Mouse (Mus musculus): ENCODE results near the gene Zmat5.
"Not testable (repeated sequence)": the region's sequence is repeated elsewhere in the genome, so short reads cannot be mapped to it uniquely, and the experiment has no call there.

The Zmat5 gene

DNA sequence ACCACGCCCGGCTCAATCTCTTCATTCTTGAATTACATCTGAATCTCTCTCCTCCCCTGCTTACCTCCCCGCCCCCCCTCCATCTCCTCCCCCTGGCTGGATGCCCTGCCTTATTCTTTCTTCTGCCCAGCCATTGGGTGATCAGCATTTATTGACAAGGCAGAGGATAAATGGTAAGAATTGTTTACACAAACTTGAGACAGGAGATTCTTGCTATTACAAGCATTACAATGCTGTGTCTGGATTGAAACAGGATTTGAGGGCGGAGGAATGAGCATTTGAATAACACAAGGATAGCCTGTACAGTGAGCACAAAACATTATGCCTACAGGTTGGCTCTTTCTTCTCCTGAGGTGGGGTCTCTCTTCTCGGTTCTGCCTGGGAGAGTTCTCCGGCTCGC is 14.1 kb upstream of the Zmat5 start:
- no peak for DNase-seq (ENCODE audit: low spot score)

DNA sequence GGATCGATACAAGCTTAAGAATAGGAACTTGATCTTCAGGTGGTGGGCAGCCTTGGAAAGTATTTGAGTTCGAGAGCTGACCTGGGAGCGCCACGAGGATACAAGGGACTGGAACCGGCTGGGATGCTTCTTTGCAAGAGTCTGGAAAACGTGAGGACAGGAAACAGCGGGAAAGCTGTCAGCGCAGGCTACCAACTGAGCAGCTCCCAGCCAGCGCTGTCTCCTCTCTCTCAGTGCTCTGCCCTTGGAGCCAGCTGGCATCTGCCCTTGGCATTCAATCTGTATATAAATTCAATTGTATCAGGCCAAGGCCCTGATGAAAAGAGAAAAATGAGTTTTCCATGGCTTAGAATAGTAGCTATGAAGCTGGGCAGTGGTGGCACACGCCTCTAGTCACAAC is 13.3 kb upstream of the Zmat5 start:
- DNase-seq (ENCODE audit: low spot score) = no peak

DNA sequence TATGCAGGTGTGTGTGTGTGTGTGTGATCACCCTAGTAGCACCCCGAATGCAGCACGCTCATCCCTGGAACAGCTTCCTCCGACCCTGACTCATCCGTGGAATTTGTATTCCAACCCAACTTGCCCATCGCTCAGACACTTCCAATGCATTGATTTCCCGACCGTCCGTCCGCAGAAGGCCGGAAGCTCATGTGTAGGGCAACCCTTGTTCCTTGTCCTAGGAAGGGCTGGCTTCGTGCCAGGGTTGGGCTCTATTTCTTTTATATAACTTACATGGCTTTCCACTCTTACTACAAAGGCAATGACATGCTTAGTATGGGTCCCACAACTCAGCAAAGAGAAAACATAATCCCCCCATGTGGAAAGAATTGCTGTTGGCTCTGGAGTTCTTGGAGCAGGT is 12.3 kb upstream of the Zmat5 start:
- no peak for DNase-seq (ENCODE audit: low spot score)

DNA sequence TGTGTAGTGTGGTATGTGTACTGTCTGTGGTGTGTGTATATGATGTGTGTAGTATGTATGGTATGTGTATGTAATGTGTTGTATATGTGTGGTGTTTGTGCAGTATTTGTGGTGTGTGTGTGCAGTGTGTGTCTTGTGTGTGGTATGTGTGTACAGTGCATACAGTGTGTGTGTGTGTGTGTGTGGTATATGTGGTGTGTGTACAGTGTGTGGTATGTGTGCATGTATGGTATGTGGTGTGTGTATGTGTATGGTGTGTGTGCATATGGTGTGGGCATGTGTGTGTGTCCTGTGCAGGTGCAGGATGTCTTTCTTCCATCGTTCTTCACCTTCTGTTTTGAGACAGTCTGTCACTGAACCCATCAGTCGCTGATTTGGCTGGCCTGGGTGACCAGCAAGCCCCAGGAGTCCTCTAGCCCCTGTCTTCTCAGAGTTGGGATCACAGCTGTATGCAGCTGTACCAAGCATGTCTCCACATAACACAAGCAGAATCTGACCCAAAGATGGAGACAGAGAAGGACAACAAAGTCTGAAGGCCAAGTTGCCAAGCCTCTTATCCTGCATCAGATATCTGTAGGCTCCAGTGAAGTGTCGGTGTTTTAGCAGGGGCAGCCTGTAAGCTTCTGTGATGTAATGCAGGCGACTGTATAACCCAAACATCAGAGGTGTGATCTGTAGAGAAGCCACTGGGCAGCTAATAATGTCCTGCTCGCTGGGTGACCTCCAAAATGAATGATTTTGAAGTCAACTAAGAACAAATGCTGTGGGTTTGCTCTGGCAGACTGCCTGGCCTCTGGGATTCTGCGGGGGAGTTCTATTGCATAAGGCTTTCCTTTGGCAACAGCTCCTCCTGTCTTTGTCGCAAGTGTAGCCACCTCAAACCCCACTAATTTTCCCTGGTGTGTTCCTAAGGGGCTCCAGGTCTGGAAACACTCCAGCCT is 7.2 kb upstream of the Zmat5 start:
- no peak for DNase-seq (ENCODE audit: low spot score)

DNA sequence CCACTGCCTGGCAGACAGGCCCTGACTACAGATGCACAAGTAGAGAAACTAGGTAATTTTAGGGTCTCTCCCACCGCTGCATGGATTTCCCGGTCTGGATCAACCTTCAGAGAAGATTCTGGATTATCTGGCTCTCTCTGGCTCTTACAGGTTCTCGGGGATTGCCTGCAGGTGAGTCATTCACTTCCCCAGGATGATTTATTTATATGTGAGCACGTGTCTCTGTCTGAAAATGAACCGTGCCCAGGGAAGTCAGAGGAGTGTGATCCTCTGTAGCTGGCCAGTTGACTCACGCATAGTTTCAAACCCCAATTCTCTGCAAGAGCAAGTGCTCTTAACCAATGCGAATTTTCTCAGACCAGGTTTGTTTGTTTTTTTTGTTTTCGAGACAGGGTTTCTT is 3.8 kb upstream of the Zmat5 start:
- no peak for DNase-seq (ENCODE audit: low spot score)

DNA sequence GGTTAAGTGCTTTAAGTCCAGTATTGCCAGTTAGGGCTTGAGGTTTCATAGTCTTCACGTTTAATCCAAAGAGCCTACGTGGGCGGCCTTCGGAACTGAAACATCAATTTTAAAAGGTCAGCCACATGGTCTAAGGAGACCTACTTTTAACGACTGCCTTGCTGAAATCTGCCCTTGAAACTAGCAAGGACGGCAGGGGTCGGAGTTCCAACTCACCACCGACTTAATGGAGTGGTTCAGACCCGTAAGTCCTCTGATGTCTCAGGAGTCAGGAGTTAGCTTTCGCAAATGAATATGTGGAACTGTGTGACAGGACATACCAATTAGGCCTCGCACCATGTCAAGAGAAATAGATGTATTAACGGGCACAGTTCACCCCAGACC is 798 bp upstream of the Zmat5 start:
- no peak for DNase-seq (ENCODE audit: low spot score)

DNA sequence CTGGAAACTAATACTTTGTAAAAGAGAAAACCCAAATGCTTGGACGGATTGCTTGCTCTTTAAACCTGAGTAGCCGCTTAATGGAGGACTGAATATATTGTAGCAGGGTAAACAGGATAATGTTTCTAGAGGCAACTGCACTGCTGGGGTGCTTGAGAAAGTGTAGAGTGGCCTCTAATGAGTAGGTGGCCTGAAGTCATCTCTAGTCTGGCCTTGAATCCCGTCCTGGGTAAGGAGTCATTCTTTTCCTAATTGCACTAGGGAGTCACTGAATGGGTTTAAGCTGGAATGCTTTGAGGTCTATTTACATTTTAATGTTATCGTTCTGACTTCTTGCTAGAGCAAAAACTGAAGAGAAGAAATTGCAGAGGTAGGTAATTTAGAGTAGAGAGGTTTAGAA is 700 bp downstream of the Zmat5 start:
- DNase-seq (ENCODE audit: low spot score) = no peak

DNA sequence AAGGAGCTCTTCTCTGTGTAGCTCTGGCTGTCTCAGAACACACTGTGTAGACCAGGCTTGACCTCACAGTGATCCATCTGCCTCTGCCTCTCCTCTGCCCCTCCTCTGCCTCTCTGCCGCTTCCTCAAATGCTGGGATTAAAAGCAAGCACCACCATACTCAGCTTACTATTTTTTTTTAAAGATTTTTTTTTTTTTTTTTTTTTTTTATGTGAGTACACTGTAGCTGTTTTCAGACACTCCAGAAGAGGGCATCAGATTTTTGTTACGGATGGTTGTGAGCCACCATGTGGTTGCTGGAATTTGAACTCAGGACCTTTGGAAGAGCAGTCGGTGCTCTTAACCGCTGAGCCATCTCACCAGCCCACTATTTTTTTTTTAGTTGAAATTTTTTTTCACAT is 5.7 kb downstream of the Zmat5 start:
- DNase-seq (ENCODE audit: low spot score) = not testable (repeated sequence)

DNA sequence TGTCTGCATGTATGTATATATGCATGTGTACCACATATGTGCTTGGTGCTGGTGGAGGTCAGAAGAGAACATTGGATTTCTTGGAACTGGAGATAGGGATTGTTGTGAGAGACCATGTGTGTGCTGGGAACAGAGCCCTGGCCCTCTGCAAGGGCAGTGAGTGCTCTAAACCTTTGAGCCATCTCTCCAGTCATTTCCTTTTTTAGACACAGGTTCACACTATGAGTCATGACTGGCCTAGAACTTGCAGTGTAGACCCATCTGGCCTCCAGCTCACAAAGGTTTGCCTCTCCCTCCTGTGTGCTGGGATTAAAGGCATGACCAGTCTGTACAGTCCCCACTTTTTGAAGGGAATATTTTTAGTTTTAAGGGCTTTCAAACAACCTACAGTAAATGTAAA is 8.3 kb downstream of the Zmat5 start:
- no peak for DNase-seq (ENCODE audit: low spot score)

DNA sequence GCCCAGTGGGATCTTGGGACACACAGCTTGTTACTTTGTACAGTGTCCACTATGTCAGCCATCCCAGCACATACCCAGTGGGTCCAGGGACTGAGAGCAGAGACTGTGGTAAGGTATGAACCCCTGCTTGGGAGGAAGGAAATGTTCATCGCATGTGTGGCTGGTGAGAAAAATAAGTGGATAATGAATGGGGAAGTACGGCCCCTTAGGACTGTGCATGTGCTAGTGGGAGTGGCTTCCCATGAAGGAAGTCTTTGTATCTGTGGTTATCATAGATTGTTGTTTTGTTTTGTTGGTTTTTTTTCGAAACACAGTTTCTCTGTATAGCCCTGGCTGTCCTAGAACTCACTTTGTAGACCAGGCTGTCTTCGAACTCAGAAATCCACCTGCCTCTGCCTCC is 10.2 kb downstream of the Zmat5 start:
- no peak for DNase-seq (ENCODE audit: low spot score)

DNA sequence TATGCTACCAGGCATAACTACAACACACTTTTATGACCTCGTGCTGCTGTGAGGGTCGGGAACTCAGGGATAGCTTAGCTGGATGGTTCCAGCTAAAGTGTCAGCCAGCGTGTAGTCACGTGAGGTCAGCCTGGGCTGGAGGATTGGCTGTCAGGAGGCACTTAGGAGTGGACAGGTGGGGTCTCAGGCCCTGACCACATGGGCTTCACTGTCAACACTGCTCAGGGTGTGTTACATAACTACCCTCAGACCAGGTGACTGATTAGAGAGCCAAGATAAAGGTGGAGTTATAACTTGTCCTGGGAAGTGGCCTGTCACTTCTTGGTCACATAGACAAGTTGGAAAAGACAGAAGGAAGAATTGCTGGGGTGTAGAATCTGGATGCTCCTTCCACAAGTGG is 11.1 kb downstream of the Zmat5 start:
- no peak for DNase-seq (ENCODE audit: low spot score)

DNA sequence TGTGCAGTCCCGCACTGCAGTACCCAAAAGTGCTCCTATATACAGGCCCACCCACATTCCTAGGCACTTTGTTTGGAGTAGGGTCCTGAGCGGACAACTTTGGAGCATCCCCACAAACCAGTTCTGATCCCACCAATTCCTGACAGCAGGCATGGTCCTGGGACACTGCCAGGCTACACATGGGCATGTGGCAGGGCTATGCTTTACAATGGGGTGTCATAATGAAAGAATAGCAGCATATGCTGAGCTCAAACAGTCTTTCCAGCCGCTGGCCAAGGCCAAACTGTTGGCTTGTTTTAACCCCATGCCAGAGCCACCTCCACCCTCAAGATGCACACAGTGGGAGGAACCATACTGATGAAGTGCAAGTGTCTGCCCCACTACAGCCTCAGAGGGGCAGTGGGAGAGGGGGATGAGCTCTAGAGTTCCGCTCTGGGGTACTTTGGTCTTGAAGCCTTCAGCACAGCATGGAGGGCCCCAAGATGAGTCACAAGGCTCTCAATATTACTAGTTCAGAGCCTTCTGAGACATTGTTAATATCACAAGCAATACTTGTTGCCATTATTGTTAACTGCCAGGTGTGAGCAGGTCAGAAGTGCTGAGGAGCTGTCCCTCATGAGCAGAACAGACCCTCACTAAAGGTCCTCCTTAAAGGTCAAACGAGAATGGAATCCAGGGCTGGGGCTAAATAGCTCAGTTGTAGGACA is 12.2 kb downstream of the Zmat5 start:
- DNase-seq (ENCODE audit: low spot score) = no peak

DNA sequence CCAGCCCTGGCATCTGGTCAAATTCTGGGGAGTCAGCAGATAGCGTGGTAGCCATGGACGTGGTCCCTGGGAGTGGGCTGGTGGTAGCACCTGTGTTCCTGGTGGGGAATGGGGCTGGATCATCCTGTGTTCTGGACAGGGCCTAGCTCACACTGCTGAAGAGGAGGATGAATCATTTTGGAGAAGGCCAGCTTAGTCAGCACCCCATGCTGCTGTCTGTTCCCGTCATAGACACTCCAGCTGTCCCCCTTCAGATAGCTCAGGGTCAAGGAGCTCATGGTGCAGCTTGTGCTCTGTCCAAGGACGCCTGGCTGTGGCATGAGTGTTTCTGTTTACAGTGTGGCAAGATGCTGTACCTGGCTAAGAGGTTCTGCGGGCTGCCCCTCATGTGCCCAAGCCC is 14.1 kb downstream of the Zmat5 start:
- DNase-seq (ENCODE audit: low spot score) = no peak

DNA sequence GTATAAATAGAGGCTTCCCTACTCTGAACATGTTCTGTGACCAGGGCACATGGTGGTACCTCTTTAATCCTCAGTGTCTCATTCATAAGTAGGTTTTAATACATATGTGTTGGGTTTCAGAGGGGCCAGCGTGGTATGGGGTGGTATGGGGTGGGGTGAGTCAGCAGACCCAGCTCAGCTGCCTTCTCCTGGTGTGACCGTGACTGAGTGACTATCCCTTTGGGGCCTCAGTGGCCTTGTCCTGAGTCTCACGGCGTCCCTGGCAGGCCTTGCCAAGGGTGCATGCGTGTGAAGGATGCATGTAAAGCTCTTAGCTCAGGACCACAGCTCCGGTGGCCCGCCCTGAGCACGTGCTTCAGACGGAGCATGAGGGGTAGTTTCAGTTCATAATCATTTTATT is 15.5 kb downstream of the Zmat5 start:
- no peak for DNase-seq (ENCODE audit: low spot score)

DNA sequence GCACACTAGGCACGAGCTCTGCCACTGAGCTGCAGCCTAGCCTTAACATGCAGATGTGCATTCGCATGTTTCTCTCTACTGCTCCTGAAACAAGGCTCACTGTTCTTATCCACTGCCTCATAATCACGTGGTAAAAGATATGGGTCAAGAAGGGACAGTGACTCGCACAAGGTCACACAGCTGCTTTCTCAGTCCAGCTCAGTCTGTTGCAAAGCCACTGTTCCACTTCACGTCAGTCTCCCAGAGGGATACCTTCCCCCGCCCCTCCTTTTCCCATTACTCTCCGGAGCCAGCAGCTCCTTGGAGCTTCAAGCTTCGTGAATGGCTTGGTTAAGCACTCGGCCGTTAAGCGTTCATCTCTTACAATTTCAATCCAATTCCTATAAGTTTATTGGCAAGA is 15.9 kb downstream of the Zmat5 start:
- no peak for DNase-seq (ENCODE audit: low spot score)

DNA sequence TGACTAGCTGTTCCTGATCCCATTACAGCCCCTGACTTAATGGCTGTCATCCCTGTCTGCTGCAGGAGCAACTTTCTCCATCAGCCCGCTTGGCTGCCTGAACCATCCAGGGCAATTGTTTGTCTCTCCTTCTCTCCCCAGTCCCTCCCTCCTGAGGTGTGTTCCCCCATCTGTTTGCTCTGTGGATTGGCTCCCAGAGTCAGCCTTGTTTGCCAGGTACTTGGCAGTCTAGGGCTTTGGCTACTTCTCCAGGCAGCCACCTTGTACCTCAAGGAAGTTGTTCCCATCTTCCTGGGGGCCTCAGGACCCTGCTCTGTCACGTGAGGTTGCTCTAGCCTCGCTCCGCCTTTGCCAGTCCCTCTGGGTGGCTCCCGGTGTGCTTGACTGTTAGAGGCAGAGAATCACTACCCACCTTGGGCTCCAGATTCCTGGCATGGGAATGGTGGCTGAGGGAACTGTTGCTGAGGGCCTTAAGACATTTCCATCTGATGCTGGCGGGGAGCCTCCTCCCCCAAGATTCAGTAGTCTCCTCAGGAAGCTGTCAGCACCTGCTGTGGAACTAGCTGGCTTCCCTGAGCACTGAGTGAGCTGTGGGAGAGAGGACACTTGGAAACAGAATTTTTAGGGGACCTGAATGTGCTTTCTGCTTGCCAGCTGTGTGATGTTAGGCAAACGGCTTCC is 16.6 kb downstream of the Zmat5 start:
- no peak for DNase-seq (ENCODE audit: low spot score)

DNA sequence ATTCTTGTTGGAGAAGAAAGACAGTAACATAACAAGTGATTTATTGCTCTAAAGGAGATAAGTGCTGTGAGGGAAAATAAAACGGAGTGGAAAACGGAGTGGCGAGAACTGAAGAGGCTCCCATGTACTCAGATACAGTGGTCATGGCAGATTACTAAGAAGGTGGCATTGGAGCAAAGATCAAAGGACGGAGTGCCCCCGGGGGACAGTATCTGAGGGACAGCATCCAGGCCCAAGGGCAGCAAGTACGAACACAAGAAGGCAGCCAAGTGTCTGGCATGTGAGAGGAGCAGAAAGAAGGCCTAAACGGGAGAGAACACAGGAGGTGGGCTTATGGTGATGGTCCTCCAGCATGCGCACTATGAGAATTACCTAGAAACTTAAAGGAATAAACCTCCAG is 17.2 kb downstream of the Zmat5 start:
- DNase-seq (ENCODE audit: low spot score) = no peak

DNA sequence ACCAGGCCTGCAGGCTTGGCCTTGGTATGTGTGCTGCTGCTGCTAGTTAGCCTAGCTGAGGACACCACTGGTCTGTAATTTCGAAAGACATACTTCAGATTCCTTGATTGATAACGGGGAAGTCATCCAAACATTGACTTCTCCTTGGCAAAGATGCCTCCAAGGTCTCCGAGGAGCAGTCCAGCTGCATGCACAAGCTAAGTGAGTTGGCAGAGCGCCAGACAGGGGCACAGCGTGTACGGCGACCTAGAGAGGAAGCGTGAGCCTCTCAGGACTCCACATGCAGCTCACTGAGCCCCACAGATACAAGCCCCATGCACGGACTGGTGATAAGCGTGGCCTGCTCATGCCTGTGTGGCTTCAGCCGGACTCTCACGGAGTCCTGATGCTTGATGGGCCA is 25.1 kb downstream of the Zmat5 start:
- no peak for DNase-seq (ENCODE audit: low spot score)

DNA sequence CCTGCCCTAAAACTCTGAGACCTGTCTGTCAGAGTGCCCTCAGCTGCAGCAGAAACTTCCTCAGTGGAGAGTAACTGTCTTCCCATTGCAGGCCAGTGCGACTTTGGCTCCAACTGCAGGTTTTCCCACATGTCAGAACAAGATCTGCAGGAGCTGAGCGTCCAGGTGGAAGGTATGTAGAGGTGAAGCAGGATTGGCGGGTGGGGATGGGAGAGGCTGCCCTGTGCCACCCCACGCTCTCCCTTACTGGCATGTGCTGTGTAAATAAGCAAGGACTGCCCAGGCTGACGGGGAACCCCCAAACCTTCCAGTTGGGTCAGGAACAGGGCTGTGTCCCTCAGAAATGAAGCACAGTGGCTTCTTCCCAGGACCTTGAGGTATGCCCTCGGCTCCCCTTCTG is 25.6 kb downstream of the Zmat5 start:
- no peak for DNase-seq (ENCODE audit: low spot score)

DNA sequence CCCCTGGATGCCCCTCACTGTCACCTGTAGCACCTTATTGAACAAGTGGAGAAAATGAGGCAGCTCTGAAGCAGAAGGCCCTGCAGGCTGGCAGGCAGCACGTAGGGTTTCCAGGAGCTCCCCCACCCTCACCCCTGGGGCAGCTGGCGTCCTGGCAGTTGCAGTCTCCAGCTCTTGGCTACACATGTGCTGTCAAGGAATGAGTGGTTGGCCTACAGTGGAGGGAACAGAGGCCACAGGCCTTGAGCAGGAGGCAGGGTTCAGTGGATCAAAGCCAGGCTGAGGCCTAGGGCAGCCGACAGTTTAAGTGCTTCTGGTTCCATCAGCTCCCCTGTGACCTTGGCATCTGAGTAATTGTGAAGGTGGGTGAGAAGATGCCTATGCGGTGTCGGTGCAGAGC is 26.4 kb downstream of the Zmat5 start:
- DNase-seq (ENCODE audit: low spot score) = no peak

DNA sequence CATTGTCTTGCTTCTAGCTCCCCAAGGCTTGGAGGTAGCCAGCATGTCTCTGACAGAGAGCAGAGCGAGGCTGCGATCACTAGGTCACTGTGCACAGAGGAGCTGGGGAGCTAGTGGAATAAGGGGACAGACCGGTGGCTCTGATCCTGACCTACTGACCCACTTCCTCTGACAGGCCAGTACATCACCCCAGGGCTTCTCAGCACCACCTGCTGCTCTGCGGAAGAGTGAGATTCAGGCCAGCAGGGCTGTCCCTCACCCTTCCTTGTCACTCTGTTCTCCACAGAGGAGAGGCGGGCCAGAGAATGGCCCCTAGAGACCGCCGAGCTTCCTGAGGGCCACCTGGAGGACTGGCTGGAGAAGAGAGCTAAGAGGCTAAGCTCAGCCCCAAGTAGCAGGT is 27.3 kb downstream of the Zmat5 start:
- DNase-seq (ENCODE audit: low spot score) = no peak

DNA sequence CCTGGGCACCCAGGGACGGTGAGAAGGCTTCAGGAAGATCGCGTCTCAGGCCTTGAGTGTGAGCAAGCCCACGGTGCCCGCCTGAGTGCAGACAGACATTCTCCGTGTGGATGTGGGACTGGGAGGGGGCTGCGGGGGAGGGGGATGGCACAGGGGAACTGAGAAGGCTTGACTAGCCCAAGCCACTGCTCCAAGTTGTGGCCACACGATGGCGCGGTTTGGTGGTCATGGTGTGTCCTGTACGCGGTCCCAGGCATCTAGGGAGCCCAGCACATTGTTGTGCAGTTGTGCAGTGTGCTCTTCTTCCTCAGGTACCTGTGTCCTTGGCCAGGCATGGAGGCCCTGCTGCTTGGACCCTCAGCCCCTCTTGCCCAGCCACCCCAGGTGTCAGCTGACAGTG is 29.7 kb downstream of the Zmat5 start:
- no peak for DNase-seq (ENCODE audit: low spot score)

DNA sequence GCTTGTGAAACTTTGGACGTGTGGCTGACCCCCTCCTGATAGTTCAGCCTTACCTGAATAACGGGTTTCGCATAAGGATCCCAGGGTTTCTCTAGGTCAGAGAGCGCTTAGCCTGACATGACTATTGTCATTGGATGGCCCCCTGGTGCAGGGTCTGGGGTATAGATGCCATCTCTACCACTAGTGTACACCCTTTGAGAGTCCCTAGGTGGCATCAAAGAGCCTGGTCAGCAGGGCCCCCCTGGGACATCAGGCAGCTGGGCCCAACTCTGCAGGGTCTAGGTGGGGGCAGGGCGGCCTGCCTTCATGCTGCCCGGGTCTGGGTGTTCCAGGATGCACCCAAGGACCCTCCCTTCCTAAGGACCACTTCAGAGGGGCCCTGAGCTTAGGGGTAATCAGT is 31.9 kb downstream of the Zmat5 start:
- DNase-seq (ENCODE audit: low spot score) = no peak

All from T-cell, adult 2 months (primary cell).